Mouse (Mus musculus): ENCODE measurements at regions not wholly inside any gene's neighbourhood (a gene's known extent, or its start where the extent isn't known, plus 50 kb on each side); places are given as distances from the start of the nearest gene placed in this dataset.

GRCm38 (mm10) chr8:36364567-36365231, 599.1 kb downstream of the Gm19410 start:
- DNase-seq, result no peak

GRCm38 (mm10) chr8:36365945-36366344, 600.4 kb downstream of the Gm19410 start:
- peak; percentile 15 for DNase-seq

GRCm38 (mm10) chr8:36376579-36377350, 611.2 kb downstream of the Gm19410 start:
- no peak for DNase-seq

- DNase-seq, result peak; percentile 10
Observed at GRCm38 (mm10) chr8:36394487-36394886, 598.9 kb upstream of the AI429214 start.

GRCm38 (mm10) chr8:36396493-36396892, 596.9 kb upstream of the AI429214 start:
- no peak for DNase-seq

- no peak for DNase-seq
Observed at GRCm38 (mm10) chr8:36406706-36407105, 586.7 kb upstream of the AI429214 start.

Data from lung, postnatal 36 days (tissue).